Mouse (Mus musculus) midbrain, postnatal 0 days (tissue): ENCODE data around the gene Pgf. TPM values are rescaled to one million over a fixed set of nuclear protein-coding genes. Genes with fewer than 3 reads are reported as not detected.
A peak's percentile ranks its signal among the peaks of the same experiment; 100 is the strongest.
"Not testable (repeated sequence)": the region's sequence is repeated elsewhere in the genome, so short reads cannot be mapped to it uniquely, and the experiment has no call there.

ENCODE experiments used
- ATAC-seq: fragments of 200-750 bp; cut with Nextera tagmentation; 2 replicates; pipeline ENCODE4 v1.8.0; 2017; ENCODE audit warnings: moderate number of reproducible peaks, mild to moderate bottlenecking, moderate TSS enrichment, moderate library complexity; ENCODE audit not compliant: low FRiP score
- DNase-seq: peaks from one replicate; pipeline ENCODE4 v3.0.0-alpha.2; 2015; ENCODE audit warnings: low spot score
- H3K27ac ChIP-seq: fragments of 300-500 bp; sonication (generic); 2 replicates; pipeline ENCODE4 v1.5.1; 2014; ENCODE audit warnings: low read depth, mild to moderate bottlenecking, low read length, mixed read lengths
- H3K27me3 ChIP-seq: fragments of 300-500 bp; sonication (generic); 2 replicates; pipeline ENCODE4 v1.6.1; 2014; ENCODE audit warnings: low read length, control low read depth, mixed read lengths; ENCODE audit not compliant: insufficient read depth
- H3K36me3 ChIP-seq: fragments of 300-500 bp; sonication (generic); 2 replicates; pipeline ENCODE4 v1.6.1; 2014; ENCODE audit warnings: low read length, control low read depth, mixed read lengths; ENCODE audit not compliant: insufficient read depth
- H3K4me1 ChIP-seq: fragments of 300-500 bp; sonication (generic); 2 replicates; pipeline ENCODE4 v1.6.1; 2014; ENCODE audit warnings: mild to moderate bottlenecking, control low read depth, antibody characterized with exemption, low read length, mixed read lengths; ENCODE audit not compliant: insufficient read depth
- H3K4me2 ChIP-seq: fragments of 300-500 bp; sonication (generic); 2 replicates; pipeline ENCODE4 v1.6.1; 2014; ENCODE audit warnings: low read depth, mild to moderate bottlenecking, low read length, mixed read lengths; ENCODE audit not compliant: poor library complexity, severe bottlenecking
- H3K4me3 ChIP-seq: fragments of 300-500 bp; sonication (generic); 2 replicates; pipeline ENCODE4 v1.5.1; 2014; ENCODE audit warnings: low read depth, mild to moderate bottlenecking, low read length, moderate library complexity
- H3K9ac ChIP-seq: fragments of 300-500 bp; sonication (generic); replicated peaks from 2 replicates; pipeline ENCODE4 v1.6.1; 2014; ENCODE audit warnings: mild to moderate bottlenecking, low read length, moderate library complexity, mixed read lengths; ENCODE audit not compliant: poor library complexity, severe bottlenecking
- H3K9me3 ChIP-seq: fragments of 300-500 bp; sonication (generic); 2 replicates; pipeline ENCODE4 v1.6.1; 2016; ENCODE audit warnings: low read length, control low read depth
- CTCF ChIP-seq: IDR thresholded peaks from 2 replicates; pipeline ENCODE4 v1.5.1; 2016; ENCODE audit warnings: antibody characterized with exemption, mild to moderate bottlenecking
- WGBS: fragments of 180-500 bp; shearing (Covaris S2); extraction: QIAGEN DNeasy Blood & Tissue Kit; methylation state at CpG from one replicate; pipeline ENCODE4 v1.1.7; 2014; 5-methylcytosine and 5-hydroxymethylcytosine counted together
- polyA plus RNA-seq: library from polyadenylated mRNA; unstranded; fragments of >200 nt; fragmentation: Nextera tagmentation; extraction: Ambion mirVana; gene quantifications from 2 replicates; pipeline ENCODE4 v1.2.1, GENCODE M21; 2015
- total RNA-seq: library from RNA; depleted of rRNA; stranded (reverse); fragments of >200 nt; gene quantifications from 2 replicates; pipeline ENCODE4 v1.2.3, GENCODE M21; 2014

Gene Pgf
- total and polyA plus RNA-seq, 2 experiments from 2014 or later = 6.0 to 9.1 TPM

GRCm38 (mm10) chr12:85150321-85151001, 27.1 kb downstream of the Pgf start:
- WGBS = 8% methylated on average over 20 of the region's 20 CpGs
- peak overlapping the region; percentile 72 for H3K27ac ChIP-seq
- H3K4me2 ChIP-seq = peak overlapping the region; percentile 83
- no peaks in the 10 kb centered on the region for H3K27me3 ChIP-seq
- H3K36me3 ChIP-seq = 0 out of 2 replicates have a peak, but pooled peaks cover 7% of the 10 kb centered on the region
- peak; percentile 15 for DNase-seq
- H3K4me3 ChIP-seq = peak overlapping the region; percentile 65
- peak overlapping the region; percentile 83 for H3K9ac ChIP-seq
- H3K9me3 ChIP-seq = no peaks in the 10 kb centered on the region
- no peak for TF ChIP-seq CTCF
- H3K4me1 ChIP-seq = peaks cover 7% of the 10 kb centered on the region; the same call in 1 of the 2 replicates
- ATAC-seq = peak; percentile 18

GRCm38 (mm10) chr12:85146881-85147280, 30.7 kb downstream of the Pgf start:
- H3K4me1 ChIP-seq = peaks cover 7% of the 10 kb centered on the region; the same call in 1 of the 2 replicates
- TF ChIP-seq CTCF = no peak
- DNase-seq = no peak
- H3K36me3 ChIP-seq = 0 out of 2 replicates have a peak, but pooled peaks cover 7% of the 10 kb centered on the region
- H3K9ac ChIP-seq = no peak overlapping the region
- H3K27me3 ChIP-seq = no peaks in the 10 kb centered on the region
- H3K4me3 ChIP-seq = no peak overlapping the region
- H3K9me3 ChIP-seq = no peaks in the 10 kb centered on the region
- H3K4me2 ChIP-seq = no peak overlapping the region
- H3K27ac ChIP-seq = no peak overlapping the region
- WGBS = 77% methylated on average over 9 of the region's 9 CpGs
- no peak for ATAC-seq

GRCm38 (mm10) chr12:85146355-85146754, 31.2 kb downstream of the Pgf start:
- H3K36me3 ChIP-seq = 0 out of 2 replicates have a peak, but pooled peaks cover 7% of the 10 kb centered on the region
- no peaks in the 10 kb centered on the region for H3K27me3 ChIP-seq
- ATAC-seq (no peak), DNase-seq (no peak)
- H3K9ac ChIP-seq = no peak overlapping the region
- no peaks in the 10 kb centered on the region for H3K9me3 ChIP-seq
- peaks cover 3% of the 10 kb centered on the region; the same call in 1 of the 2 replicates for H3K4me1 ChIP-seq
- 27% methylated on average over 10 of the region's 11 CpGs for WGBS
- H3K4me2 ChIP-seq = no peak overlapping the region
- TF ChIP-seq CTCF = no peak
- H3K4me3 ChIP-seq = no peak overlapping the region
- H3K27ac ChIP-seq = no peak overlapping the region

GRCm38 (mm10) chr12:85145630-85146029, 32.0 kb downstream of the Pgf start:
- Histone ChIP-seq H3K4me3 (no peak overlapping the region), H3K27ac (no peak overlapping the region), H3K9ac (no peak overlapping the region), H3K9me3 (no peaks in the 10 kb centered on the region), H3K27me3 (no peaks in the 10 kb centered on the region), H3K4me2 (no peak overlapping the region), H3K36me3 (peaks cover 12% of the 10 kb centered on the region), H3K4me1 (peaks cover 2% of the 10 kb centered on the region; the same call in 1 of the 2 replicates)
- no peak for TF ChIP-seq CTCF
- WGBS = 65% methylated on average over 9 of the region's 9 CpGs
- ATAC-seq (no peak), DNase-seq (peak; percentile 63)

- 96% methylated on average over 4 of the region's 4 CpGs for WGBS
- Histone ChIP-seq H3K27ac (no peak overlapping the region), H3K27me3 (no peaks in the 10 kb centered on the region), H3K4me3 (no peak overlapping the region), H3K4me2 (no peak overlapping the region), H3K4me1 (no peaks in the 10 kb centered on the region; the same call in 1 of the 2 replicates), H3K9me3 (no peaks in the 10 kb centered on the region), H3K36me3 (peaks cover 19% of the 10 kb centered on the region), H3K9ac (no peak overlapping the region)
- DNase-seq (no peak), ATAC-seq (no peak)
- TF ChIP-seq CTCF = no peak
Observed at GRCm38 (mm10) chr12:85144821-85145220, 32.8 kb downstream of the Pgf start.

GRCm38 (mm10) chr12:85144276-85144675, 33.3 kb downstream of the Pgf start:
- H3K9me3 ChIP-seq, ATAC-seq, H3K27ac ChIP-seq, H3K27me3 ChIP-seq, H3K4me2 ChIP-seq, H3K9ac ChIP-seq, DNase-seq, H3K4me1 ChIP-seq, H3K4me3 ChIP-seq: not testable (repeated sequence)
- TF ChIP-seq CTCF = peak; percentile 55
- H3K36me3 ChIP-seq = peaks cover 25% of the 10 kb centered on the region
- WGBS = 57% methylated on average over 2 of the region's 2 CpGs
